Mouse (Mus musculus): ENCODE measurements around the gene Ssh1.

Gene Ssh1

GRCm38 (mm10) chr5:113993487-113994465 is at the start of gene Ssh1:
Gene Ssh1, minus strand, starts transcription at chr5:113993894.
- peak; percentile 88 for DNase-seq

GRCm38 (mm10) chr5:114041327-114041930 is 47.7 kb upstream of the Ssh1 start:
- DNase-seq: no peak

DNA sequence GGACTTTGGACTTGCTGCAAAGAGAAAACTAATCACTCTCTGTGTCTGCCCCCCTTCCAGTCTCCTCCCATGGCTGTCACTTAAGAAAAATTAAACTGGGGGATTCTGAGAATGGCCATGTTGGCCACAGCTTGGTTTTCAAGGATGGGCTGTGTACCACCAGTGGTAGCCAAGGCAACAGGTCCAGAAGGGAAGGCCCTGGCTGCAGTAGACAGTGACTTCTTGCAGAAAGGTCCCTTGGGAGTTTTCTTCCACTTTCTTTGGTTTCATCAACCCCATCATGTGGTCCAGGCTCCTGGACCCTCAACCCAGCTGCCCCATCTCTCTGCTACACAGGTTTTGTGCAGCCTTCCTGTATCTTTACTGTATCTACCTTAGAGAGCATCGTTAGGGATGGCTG is 47.2 kb upstream of the Ssh1 start:
- no peak for DNase-seq

DNA sequence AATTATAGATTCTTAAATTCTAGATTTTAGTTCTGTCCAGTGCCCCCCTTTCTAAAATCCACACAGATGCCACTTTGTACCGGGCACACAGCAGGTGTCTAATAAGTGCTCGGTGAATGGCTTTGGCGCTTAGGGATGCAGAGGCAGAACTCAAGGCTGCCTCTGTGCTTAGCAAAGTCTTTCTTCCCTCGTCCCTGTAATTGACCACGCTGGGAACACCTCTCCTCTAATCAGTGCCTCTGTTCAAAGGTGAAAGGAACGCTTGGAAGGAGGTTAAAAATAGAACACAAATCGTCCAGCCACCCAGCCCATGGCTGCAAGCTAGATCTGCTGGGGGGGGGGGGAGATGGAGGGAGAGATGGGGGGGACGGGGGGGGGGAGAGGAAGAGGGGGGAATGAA is 46.8 kb upstream of the Ssh1 start:
- DNase-seq: no peak

DNA sequence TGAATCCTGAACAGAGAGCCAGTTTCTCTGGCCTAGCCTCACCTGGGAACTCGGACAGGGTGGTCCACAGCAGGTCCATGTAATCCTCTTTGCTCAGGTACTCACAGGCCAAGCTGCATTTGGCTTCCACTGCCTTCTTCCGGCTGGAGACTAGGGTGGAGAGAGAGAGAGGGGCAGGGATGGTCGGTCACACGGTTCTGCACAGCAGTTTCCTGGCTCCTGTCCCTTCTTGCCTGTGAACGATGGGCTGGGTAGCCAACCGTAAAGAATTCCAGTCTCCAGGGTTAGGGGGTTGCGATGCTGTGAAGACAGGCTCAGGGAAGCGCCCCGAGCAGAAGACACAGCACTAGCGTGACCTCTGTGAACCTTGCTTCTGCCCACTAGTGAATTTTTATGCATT is 41.4 kb upstream of the Ssh1 start:
- no peak for DNase-seq

DNA sequence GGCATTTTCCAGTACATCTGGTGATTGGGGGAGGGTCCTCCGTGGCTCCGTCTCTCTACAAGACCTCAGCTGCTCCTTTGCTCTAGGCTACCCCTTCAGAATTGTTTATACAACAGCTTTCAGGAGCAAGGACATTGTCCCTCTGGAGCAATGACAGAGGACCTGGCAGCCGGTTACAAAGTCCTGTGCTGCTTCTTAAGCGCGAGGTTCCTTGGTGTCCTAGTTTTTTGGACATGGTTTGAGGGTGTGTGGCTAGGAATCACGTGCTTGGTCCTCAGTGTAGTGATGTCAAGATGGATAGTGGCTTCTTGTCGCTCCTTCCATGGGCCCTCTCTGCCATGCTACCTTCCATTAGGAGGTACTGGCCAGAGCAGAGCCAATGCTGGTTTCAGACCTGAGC is 40.7 kb upstream of the Ssh1 start:
- no peak for DNase-seq

GRCm38 (mm10) chr5:114032161-114032763 is 38.6 kb upstream of the Ssh1 start:
- no peak for DNase-seq

- DNase-seq: no peak
Measured at GRCm38 (mm10) chr5:114030652-114031051, 37.0 kb upstream of the Ssh1 start.

- no peak for DNase-seq
Measured at GRCm38 (mm10) chr5:114028111-114028510, 34.4 kb upstream of the Ssh1 start.

DNA sequence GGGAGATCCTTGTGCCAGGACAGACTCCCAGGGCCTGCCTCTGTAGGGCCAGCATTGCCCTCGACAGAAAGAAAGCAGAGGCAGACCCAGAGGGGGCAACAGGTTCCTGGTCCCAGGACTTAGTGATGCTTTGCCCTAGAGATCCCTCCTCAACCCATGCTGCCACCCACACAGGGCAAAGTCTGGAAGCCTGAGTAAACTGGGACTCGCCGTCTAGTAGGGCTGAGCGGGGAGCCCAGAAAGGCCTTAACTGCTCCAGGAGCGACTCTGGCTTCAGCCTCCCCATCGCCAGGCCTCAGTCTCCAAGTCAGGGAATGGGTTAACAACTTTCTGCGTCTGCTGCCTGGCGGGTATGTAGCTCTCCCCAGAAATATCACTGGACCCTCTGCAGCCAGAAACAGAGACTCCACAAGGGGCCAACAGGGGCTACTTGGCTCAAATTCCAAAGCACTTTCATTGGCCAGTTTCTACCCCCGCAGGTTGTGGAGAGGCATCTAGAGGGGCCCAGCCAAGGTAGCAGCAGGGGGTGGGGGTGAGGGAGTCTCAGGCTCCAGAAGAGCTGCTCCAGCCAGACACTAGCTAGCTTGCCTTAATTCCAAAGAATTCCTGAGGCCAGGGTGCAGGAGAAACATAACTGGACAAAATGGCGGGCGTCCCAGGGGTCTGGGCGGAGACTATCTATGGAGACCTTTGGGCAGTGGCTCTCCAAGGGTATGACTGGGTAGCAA is 33.7 kb upstream of the Ssh1 start:
- DNase-seq: no peak

DNA sequence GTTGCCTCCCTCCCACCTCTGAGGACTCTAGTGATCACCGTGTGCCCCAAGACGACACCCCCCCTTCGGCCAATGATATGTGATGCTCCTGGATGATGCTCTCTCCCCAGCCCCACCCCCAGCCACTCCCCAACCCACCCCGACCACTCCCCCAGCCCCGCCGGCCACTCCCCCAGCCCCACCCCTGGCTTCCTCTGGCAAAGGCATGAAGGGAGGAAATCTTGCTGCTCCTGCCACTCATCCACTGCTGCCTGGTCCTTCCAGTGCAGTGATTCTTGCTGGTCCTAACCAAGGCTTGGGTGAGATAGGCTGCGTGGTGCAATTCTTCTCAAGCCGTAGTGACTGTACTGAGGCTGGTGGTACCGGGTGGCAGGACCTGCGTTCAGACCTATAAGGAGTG is 31.2 kb upstream of the Ssh1 start:
- DNase-seq: no peak

DNA sequence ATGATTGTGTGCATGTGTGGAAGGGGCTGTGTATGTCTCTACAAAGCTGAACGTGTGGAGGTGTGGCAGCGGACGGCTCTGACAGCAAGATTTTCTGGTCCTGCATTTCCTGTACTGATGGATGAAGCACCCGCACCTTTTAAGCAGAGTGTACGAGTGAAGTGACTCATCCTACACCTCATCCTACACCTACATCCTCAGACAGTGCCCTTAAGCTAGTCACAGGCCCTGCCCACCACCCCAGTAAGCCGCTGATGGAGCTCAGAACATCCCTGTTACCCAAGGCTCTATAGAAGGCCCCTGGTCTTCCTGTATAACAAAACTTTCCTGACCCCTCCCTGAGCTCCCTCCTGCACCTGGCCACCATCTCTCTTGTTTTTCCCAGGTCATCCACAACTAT is 30.7 kb upstream of the Ssh1 start:
- no peak for DNase-seq

DNA sequence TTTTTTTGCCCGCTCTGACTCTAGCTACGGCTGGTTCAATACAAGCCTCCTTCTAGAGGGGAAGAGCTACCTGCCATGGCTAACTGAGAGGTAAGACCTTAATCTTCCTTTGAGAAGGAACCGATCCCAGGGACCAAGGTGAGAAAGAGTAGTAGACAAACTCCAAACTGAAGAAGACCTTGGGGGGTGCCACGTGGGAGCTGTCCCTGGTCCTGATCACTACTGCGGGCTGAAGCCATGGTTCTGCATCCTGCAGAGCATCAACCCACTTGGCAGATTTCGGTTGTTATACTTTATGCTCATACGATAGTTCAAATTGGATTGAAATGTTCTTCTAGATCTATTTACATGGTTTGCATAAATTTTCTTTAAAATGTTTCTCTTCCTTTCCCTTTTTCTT is 21.4 kb upstream of the Ssh1 start:
- no peak for DNase-seq

- no peak for DNase-seq
Measured at GRCm38 (mm10) chr5:114009049-114009448, 15.4 kb upstream of the Ssh1 start.

DNA sequence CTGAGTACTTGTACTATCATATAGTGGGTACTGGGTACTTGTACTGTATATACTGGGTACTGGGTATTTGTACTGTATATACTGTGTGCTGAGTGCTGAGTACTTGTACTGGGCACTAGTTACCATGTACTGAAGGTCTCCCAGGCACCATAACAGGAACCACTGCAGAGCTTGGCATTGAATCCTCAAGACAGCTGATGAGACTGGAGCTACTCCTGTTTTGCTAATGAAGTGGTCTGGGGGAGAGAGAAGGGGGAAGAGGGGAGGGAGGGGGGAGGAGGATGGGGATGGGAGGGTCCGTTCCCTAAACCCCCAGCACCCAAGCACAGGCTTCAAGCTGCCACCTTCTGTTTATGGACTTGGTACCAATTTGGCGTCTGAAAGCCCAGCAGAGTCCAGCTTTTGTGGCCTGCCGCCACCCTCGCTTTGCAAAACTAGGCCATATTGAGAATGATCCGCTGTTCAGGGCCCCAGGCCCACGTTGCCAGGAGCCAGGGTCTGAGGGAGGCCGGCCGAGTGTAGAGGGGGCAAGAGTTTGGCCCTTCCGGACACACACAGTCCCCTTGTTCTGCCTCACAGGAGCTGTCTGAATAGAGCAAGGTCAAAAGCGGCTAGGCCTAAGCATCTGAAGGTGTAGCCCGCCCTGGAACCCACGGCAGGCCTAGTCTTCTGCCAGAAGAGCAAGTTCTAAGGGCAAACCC is 14.2 kb upstream of the Ssh1 start:
- no peak for DNase-seq

DNA sequence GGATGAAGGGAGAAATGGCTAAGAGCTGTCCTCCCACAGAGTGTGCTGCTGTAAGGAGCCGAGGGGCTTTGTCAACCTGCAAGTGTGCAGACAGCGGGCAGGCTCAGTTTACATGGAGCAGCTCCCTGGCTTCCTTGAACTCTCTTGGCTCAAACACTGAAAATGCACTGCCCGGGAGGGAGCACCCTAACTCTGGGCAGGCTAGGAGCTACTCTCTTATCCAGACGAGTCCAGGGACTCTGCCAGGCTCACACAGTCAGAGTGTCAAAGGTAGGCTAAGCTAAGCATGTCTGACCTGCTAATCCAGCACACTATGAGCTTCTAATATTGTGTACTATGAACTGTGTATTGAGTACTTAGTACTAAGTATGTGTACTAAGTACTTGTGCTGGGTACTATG is 13.3 kb upstream of the Ssh1 start:
- no peak for DNase-seq

DNA sequence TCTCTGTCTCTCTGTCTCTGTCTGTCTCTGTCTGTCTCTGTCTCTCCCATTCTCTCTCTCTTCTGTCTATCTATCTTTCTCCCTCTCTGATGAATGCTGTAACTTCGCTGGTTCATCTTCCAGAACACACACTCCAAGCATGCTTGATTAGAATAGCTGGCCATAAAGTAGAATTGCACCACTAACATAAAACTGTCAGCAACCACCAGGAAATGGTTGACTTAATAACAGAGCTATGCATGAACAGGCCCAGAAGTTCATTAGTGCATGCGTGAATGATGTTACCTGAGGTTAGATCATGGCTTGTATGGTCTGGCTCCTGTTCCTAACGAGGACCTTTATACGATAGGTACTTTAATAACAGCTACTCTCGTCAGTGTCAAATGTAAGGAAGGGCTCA is 11.4 kb upstream of the Ssh1 start:
- DNase-seq: no peak

- no peak for DNase-seq
Measured at GRCm38 (mm10) chr5:114004573-114004972, 10.9 kb upstream of the Ssh1 start.

DNA sequence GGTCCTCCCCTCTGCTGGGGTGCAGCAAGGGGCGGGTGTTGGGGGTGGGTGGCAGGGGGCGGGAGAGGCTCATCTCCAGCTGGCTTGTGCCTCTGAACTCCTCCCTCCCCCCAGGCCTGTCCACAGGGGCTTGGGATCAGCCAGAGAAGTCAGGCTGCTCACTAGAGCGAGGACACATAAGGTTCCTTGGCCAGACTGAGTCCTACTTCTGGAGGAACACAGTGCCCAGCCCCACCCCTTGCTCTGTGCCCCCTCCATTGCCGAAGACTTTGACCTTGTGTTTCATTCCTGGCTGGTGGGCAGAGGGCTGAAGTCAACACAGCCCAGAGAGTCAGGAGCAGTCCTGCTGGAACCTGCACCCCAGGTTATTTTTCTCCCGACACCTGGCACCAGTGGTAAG is 9.8 kb upstream of the Ssh1 start, which contains the start of gene Dao:
TSS of gene Dao (plus strand) at position 162 of the 400 bp plus-strand sequence.
- DNase-seq: no peak

GRCm38 (mm10) chr5:113999382-113999781 is 5.7 kb upstream of the Ssh1 start:
- DNase-seq: no peak

- no peak for DNase-seq
Measured at GRCm38 (mm10) chr5:113996458-113996857, 2.8 kb upstream of the Ssh1 start.

DNA sequence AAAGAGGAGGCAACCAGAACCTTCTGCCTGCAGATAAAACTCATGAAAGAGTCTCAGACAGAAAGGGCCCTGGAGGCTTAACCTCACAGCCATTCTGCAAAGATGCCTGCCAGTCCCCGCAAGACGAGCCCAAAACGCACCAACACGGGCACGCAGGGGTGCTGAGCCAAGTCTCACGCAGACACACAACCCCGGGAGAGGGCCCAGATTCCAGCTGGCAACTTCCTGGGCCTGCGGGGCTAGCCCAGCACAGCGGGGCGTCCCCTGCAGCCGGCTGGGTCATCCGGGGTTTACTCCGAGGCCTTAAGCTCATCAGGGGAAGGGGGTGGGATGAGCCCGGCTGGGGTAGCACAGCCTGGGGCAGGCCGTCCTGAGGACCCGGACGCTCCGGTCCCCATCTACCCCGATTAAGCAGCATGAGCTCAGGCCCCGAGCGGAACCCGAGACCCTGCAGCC is 635 bp downstream of the Ssh1 start:
- DNase-seq: peak; percentile 51

Data from right cerebral cortex, adult 18-20 months (tissue).